Mouse (Mus musculus): Measurements from ENCODE around the gene Proser3.

Gene Proser3

DNA sequence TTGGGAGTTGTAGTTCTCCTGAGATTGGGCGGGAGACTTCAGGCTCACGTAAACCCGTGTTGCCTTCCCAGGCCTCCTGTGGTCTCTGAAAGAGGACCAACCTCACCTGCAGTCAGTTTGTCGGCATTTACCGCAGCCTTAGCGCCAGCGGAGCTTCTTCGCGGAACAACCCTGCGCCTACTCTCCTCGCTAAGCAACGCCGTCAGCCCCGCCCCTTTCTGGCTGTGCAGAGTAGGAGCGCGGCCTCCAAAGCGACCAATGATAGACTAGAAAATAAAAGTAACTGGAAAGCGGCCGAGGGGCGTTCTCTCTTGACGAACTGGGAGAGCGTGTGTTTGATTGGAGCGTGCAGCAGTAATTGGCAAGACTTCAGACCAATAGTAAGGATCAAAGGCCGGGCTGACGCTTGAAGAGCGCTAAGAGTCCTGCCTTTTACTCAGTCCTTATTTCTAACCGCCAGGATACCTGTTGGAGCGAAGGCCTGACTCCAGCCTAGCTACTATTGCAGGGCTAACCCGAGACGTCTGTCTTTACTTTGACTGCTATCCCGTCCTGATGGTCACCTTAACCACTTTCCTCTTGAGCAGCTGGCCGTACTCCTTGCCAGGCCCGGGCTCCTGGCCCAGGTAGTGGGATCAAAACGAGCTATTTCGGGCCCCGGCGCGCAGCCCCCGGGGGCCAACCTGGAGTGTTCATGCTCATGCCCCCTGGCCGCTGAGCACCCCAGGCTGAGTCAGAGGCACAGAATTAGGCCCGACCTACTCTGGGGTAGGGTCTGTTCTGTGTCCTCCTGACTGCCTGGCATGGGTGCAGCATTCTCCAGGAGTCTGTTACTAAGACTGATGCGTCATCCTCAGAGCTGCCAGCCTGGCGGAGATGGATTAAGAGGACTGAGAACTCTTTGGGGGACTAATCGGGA is at the start of gene Proser3, which contains the start of gene Hspb6:
Proser3 (minus strand) TSS at position 198 of the 919 bp plus-strand sequence.
Hspb6 (plus strand) TSS at position 77 of the 919 bp plus-strand sequence.
- peak; percentile 96 to 97 for DNase-seq

DNA sequence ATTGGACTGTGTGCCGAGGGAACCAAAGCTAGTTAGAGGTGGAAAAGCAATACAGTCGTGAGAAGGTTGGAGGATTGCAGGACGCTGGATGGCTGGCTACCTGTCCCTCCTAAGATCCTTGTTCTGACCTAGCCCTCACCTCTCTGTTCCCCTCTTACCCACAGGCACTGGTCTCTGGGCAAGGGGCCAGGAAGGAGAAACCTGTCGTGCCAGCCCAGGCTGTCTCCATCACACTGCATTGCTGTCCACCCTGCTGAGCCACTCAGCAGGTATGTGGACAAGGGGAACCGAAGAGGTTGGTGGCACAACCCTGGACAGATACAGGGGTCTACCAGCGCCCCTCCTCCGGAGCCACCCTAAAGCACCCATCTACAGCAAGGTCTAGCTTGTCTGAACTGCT is 48.6 kb upstream of the Proser3 start:
- DNase-seq: peak; percentile 76 to 88

DNA sequence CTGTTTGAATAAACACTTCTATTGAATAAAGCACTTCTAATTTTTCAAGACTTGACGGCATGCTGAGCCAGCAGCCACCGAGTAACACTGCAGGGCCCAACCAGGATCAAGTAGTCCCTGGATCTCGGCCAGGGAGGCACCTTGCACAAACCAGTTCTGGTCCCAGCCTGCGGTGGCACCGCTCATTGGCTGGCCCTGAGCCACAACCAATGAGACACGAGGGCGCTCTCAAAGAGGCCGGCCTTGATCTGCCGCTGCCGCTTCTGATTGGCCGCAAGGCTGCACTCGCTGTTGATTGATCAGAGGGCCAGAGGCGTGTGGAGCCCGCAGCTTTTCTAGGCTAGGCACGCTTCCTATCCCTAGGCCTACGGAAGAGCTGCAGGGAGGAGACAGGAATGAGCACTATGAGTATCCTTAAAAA is 47.8 kb upstream of the Proser3 start:
- peak; percentile 94 to 97 for DNase-seq

DNA sequence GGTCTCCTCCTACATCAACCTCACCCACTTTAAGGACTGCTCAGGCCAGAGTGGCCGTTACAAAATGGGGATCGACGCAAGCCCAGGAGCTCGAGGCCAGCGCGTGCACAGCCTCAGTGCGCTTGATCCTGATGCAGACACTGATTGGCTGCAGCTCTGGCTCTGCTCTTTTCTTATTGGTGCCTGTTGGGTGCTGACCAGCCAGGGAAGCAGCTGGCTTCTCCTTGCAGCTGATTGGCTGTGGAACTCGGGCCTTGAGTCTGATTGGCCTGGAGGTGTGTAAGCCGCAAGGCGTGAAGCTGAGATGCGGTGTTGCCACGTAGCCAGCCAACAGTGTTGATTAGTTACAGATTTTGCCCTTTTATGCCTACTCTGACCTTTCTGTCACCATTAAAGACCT is 46.7 kb upstream of the Proser3 start, which contains the start of gene Zbtb32:
Zbtb32 (minus strand) TSS at position 124 of the 400 bp plus-strand sequence.
- DNase-seq: no peak

- DNase-seq: peak; percentile 41 to 42
Observed at GRCm38 (mm10) chr7:30596811-30597210, 44.7 kb upstream of the Proser3 start.

GRCm38 (mm10) chr7:30596093-30596492 is 44.0 kb upstream of the Proser3 start:
- DNase-seq: no peak

DNA sequence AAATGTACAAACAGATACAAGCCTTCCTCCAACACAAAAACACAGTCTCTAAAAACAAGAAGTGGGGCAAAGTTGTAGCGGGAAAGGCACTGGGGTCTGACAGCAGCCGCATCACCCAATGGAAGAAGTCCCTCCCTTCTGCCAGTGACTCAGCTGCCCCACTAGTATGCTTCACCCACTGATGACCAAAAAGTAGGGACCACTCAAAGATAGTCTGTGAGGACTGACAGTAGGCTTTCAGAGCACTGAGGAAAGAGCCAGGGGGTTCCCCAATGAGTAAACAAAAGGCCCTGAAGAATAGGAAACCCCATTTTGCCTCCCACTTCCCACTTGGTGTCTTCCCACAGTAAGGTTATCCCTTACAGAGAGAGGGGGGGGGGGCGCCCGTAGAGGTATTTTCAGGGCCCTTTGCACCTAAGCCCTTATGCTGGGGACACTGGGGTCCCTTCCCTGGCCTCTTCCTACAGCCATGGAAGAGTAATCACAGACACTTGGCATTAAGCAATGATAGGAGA is 42.5 kb upstream of the Proser3 start:
- no peak for DNase-seq

DNA sequence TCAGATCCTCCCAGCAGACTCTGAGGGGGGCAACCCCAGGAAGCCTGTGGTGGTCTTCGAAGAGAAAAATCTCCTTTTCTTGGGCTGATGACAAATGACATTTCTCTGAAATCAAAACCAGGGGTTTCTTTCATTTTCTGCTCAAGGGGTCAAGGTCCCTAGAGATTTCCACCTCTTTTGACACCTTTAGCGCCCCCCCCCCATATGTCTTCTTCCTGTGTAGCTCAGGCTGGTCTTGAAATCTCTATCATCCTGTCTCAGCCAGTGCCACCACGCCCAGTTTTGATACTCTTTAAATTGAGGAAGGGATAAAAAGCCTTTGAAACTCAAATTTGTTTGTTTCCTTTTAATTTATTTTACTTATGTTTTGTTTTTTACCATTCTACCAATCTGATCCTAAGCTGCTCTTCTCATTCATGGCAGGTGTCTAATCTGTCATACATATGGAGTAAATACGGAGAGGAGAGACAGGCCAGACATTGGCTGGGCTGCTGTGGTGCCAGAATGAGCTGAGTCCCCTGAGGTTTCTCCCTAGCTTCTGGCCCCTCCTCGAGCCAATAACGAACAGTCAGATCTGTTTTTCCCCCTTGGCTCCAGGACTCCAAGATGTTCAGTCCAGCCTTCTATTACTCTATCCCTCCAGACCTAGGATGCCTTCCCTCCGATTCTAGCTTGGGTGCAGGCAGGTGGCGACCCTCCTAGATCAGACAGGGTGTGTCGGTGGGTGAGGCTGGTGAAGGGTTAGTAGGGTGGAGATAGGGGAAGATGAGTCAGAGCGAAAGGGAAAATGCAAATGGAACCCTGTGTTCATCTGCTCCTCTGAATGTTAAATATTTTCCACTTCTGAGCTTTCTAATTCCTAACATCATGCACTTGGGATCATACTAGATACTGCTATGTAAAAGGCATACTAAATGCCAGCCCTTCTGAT is 41.7 kb upstream of the Proser3 start:
- DNase-seq: no peak

DNA sequence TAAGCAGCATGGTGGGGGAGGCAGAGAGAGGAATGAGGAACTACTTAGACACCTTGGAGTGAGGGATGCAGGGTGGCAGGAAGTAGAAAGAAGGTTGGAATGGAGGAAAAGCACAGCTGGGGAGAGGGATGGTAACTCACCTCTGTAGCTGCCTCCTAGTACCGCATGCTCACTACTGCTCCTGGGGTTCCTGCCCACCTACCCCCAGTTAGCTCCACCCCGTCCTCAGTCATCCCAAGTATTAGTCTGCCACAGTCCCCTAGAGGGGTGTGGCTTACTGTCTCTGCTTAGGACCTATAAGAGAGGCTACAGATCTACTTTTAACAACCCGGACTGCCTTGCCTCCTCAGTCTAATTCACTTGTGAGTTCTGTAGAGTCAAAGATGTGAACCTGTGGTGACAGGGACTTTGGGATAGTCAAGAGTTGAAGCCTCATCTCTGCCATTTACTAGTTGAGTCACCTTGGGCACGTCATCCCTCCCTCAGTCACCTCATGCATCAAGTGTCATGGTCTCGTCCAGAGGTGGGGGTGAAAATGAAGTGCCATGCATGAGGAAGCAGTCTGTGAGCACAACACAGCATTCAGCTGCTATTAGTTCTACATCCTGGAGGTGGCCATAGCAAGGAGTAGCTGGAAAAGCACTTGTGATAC is 40.8 kb upstream of the Proser3 start:
- no peak for DNase-seq

GRCm38 (mm10) chr7:30591605-30591951 is 39.5 kb upstream of the Proser3 start:
- no peak for DNase-seq

- no peak for DNase-seq
Observed at GRCm38 (mm10) chr7:30590927-30591604, 39.0 kb upstream of the Proser3 start.

DNA sequence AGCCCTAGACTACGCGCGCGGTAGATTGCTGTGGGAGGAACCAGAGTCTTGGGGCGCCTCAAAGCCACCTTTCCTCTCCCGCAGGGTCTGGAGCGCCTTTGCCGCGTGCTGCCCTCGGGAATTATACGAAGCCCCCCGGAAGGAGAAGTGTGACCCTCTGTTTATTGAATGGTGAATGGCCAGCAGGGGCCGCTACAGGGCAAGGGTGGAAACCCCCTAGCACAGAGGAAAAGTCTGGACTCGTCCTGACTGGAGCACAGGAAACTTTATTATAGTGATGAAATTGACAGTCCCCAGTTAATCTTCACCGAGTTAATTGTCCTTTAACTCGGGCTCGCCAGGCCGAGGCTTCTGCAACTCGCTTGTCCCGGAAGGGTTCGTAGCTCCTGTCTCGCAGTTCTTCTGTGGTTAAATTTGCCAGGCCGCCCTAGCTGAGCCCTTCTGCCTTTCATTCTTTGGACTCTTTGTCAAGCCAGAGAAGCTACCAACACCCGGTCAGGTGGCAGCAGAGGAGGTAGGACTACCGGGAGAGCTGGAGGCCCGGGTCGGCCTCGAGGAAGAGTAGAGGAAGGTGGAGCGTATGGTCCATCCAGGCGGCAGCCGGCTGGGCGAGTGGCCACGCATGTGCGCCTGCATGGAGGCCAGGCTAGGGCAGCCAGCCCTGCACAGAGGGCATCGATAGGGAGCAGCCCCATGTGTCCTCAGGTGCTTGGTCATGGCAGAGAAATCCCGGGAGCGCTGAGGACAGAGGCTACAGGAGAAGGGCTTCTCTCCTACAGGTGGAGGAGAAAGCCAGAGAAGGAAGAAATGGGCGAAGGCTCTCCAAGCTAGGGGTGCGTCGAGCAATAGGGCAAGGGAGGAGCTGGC is 37.6 kb upstream of the Proser3 start:
- peak; percentile 85 to 90 for DNase-seq

DNA sequence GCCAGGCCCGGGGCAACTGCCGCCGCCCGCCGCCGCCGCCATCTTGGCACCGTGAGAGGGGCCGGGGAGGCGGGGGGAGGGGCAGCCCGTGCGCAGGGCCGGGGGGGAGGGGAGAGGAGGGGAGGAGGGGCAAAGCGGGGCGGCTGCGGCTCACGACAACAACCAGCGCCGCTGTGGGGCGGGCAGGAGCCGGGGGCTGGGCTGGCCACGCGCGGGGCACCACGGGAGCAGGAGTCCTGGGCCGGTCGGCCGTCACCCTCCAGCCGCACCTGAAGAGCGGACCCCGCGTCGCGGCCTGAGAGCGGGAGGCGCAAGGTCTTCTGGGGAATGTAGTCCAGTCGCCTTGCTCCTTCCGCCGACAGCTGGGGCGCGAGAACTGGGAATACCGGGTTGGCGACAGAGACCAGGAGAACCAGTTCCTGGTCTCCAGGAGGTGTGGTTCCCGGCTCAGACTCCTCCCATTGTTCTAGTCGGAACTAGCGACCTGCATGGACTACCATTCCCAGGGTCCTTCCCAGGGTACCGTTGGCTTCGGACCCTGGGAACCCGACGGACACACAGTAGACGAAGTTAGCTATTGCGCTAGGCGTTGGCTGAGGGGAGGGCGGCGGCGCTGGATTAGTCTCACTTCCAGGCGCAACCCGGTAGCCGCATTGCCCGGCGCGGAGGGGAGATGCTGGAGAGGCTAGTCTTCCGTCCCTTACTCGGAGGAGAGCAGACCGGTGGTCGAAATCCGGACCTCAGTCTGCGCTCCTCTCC is 36.8 kb upstream of the Proser3 start, which contains the start of gene Kmt2b:
Kmt2b (minus strand) TSS at position 51 of the 759 bp plus-strand sequence.
- DNase-seq: peak; percentile 97 to 99

GRCm38 (mm10) chr7:30587842-30588667 is 36.0 kb upstream of the Proser3 start:
- peak in 1 of 2 experiments; percentile 64 for DNase-seq

DNA sequence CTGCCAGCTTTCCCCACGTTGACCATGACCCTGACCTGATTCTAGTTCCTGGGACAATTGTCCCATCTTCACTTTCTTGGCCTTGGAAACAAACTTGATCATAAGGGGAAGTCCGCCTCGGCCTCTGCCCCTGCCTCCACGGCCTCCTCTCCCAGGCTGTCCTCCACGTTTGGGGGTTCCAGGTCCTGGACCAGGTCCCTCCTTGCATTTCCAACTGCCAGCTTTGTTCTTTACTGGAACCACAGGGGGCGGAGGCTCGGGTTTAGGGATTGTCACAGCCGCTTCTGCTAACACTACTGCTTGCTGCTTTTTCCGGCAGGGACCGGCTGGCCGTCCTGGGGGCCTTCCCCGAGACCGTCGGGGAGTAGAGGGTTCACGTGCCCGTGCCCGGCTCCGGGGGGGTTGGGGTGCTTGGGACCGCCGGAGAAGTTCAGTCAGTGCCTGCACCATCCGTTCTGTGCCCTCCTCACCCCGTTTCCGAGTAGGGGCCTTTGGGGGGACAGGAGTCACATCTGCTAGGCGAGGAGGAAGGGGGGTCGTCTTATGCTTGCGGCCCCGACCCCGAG is 34.4 kb upstream of the Proser3 start:
- DNase-seq: no peak

DNA sequence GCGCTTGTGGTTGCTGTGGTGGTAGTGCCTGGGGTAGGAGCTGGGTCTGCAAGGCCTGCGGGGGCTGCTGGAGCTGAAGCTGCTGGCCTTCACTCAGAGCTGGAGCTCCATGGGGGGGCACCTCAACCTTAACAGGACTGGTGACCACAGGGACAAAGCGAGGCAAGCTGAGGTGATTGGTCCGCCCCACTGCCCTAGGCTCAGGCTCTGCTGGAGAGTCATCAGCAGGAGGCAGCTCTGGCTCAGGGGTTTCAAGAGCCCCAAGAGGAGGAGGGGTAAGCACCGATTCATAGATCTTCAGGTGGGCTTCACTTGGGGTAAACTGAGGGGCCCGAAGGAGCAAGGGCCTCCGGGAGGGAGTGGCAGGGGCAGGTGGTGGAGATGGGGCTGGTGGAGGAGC is 33.1 kb upstream of the Proser3 start:
- no peak for DNase-seq

DNA sequence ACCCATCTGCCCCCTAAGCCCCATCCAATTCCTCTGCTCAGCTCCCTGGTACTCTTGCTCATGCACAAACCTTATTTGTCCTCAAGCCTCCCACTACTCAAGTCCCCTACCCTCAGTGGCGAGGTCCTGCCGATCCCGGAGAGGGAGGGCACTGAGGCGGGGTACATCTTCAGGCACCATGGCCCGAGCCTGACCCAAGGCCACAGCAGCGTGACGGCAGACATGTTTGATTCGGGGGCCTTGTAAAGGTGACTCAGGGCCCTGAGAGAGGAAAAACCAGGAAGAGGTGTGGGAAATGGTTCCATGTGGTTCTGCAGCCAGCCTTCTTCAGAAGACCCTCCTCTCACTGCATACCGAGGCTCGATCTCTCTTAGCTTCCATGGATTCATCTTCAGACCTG is 32.2 kb upstream of the Proser3 start:
- DNase-seq: no peak

GRCm38 (mm10) chr7:30581547-30581946 is 29.4 kb upstream of the Proser3 start:
- DNase-seq: no peak

DNA sequence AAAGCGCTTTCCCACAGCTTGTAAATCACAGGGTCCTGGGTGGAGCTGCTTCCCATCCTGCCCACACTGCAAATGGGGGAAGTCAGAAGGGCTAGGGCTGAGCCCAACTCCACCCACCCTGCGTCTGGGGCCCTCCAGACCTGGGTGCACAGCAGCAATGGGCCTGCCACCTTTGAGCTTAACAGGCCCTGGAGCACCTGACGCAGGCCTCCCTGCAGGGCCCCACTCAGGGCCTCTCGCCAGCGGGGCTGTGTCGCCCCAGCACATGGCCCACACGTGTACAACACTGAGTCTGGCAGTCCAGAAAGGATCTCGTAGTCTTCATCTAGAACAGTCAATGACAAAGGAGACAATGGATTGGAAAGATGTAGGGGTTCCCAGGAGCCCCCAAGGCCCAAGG is 27.9 kb upstream of the Proser3 start:
- DNase-seq: no peak
